Mouse (Mus musculus) ES-E14 (cell line): ENCODE measurements at regions not wholly inside any gene's neighbourhood (a gene's known extent, or its start where the extent isn't known, plus 50 kb on each side); places are given as distances from the start of the nearest gene placed in this dataset.

Experiments
- CHD2 ChIP-seq: IDR thresholded peaks from 2 replicates; pipeline ENCODE4 v1.6.1; 2014; ENCODE audit warnings: mild to moderate bottlenecking, low read depth, low read length, inconsistent platforms
- HCFC1 ChIP-seq: IDR thresholded peaks from 2 replicates; pipeline ENCODE4 v1.6.1; 2012; ENCODE audit warnings: low read length, inconsistent platforms, borderline replicate concordance; ENCODE audit not compliant: insufficient read depth
- MAFK ChIP-seq: IDR thresholded peaks from 2 replicates; pipeline ENCODE4 v1.6.1; 2014; ENCODE audit warnings: mild to moderate bottlenecking, low read depth, low read length, inconsistent platforms; ENCODE audit not compliant: insufficient read depth
- ZC3H11A ChIP-seq: IDR thresholded peaks from 2 replicates; pipeline ENCODE4 v1.6.1; 2012; ENCODE audit warnings: low read depth, mild to moderate bottlenecking, inconsistent platforms, low read length, borderline replicate concordance
- ZNF384 ChIP-seq: IDR thresholded peaks from 2 replicates; pipeline ENCODE4 v1.6.1; 2012; ENCODE audit warnings: low read depth, low read length, inconsistent platforms

- TF ChIP-seq HCFC1 (no peak), MAFK (no peak), ZC3H11A (no peak), CHD2 (no peak), ZNF384 (no peak)
These were observed 219.4 kb downstream of the Lrig3 start for GRCm38 (mm10) chr10:126185410-126185809.
